Mouse (Mus musculus) adrenal gland, adult 8-10 months (tissue): ENCODE results near the gene Tigar. TPM values are rescaled to one million over a fixed set of nuclear protein-coding genes. Genes with fewer than 3 reads are reported as not detected.

Experiments used
- DNase-seq: peaks from one replicate; pipeline ENCODE4 v3.0.0; 2022
- total RNA-seq, 4 experiments: library from RNA; stranded (reverse); gene quantifications; 2 replicates each; pipeline ENCODE4 v1.2.4; 2022

Tigar gene
- total RNA-seq = 10 to 100 TPM; 17.6 to 25.7 (median 22.0) TPM

DNA sequence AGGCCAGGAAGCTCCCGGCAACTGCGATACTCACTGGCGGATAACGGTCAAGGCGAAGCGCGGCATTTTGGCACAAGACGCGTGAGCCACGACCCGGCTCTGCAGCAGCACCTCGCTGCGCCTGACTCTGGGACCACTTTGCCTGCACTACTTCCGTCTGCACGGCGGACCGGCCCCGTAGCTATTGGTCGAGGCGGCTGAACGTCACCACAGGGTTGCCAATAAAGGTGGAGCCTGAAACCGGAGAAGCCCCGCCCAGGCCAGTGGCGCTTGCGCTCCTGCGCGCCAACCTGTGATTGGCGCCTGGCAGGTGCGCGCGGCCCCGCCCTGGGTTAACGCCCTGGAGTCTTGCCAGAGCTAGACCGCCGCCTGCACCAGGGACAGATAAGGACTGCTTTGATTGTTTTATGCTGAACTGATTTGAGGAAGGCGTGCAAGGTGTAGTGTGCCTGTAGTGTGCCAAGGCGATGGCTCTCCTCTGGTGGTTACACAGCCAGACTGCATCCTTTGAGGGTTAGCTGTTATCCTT lies at the start of gene Tigar:
Tigar (minus strand) TSS at position 156 of the 529 bp plus-strand sequence.
- DNase-seq = peak; percentile 94

DNA sequence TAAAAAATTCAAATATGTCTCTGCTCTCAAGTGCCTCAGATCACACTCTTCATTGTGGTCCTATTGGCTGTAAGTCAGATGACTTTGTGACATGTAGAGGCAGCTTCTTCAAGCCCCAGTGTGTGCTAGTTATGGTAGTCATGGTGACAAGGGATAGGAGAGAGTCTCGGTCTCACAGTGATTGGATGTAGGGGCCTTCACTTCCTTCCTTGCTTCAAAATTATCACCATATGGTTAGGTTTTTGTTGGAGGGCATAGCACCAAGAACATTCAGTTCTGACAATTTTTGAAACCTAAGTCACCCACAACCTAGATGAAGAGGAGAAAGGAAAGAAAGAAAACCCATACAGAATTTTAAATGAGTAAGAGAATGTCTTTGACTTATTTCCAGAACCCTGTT lies 48.0 kb upstream of the Tigar start:
- no peak for DNase-seq

DNA sequence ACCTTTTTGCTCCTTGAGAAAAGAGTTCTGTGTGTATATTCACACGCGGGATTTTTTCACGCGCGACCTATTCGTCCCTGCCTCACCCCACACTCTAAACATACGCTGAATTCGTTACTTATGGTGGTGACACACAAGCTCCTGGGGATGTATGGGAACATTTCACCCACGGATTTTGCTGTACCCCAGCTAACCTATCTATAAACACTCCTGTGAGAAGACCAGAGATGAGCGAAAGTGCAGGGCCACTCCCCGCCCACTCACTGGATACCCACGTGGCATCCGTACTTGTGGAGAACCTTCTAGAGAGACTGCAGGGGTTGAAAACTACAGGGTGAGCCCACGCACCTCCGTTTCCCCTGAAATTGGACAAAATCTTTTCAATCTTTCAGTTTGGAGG lies 46.1 kb upstream of the Tigar start:
- peak; percentile 54 for DNase-seq

DNA sequence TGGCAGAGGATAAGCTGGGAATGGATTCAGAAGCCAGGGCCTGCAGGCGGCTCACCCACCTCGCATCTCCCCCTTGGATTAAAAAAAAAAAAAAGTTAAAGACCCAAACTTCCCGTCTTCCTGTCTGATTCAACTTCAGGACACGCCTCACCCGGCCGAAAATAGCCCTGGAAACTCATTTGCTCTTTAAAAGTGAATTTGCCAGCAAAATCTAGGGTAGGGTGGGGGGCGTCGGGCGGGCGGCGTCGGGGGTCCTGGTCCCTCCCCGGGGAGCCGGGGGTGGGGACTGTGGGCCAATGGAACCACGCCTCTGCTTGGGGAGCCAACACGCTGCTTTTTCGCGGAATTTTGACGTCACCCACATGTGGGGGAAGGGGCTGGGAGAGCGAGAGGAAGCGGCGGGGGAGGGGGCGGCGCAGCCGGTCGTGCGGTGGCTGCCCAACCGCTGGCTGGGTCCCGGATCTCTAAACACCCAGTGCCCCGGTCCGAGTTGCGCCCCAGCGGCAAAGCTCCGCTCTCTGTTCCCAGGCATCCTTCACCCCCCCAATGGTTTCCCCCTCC lies 45.4 kb upstream of the Tigar start:
- peak; percentile 71 for DNase-seq

DNA sequence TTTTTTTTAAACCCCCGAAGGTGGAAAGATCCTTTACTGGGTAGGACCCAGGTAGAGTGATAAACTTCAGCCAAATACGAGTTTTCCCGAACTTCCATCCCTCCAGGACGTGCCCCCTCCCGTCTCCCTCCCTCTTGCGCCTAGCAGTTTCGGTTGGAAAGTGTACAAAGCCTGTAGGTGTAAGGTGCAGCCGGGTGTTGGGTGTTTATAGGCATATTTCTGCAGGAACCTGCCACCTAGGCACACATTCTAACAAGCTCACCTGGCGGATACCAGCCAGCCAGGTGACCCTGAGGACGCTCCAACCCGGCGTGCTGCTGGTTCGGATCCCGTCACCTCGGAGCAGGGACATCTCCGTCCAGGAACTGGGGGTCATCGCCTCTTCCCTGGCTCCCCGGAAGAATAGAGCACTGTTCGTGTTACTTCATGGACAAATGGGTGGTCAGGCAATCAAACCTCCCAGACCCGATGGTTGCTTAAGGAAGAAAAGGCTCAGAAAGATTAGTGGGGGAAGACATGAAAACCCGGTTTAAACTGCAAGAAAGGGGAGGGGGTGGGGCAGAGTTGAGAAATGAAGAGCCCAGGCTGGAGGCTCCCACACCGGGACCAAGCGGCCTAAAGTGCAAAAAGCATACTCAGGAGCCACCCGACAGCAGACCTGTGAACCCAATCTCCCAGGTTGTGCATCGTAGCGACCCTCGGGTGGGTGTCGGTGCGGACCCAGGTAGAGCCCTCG lies 44.8 kb upstream of the Tigar start:
- peak; percentile 33 for DNase-seq

DNA sequence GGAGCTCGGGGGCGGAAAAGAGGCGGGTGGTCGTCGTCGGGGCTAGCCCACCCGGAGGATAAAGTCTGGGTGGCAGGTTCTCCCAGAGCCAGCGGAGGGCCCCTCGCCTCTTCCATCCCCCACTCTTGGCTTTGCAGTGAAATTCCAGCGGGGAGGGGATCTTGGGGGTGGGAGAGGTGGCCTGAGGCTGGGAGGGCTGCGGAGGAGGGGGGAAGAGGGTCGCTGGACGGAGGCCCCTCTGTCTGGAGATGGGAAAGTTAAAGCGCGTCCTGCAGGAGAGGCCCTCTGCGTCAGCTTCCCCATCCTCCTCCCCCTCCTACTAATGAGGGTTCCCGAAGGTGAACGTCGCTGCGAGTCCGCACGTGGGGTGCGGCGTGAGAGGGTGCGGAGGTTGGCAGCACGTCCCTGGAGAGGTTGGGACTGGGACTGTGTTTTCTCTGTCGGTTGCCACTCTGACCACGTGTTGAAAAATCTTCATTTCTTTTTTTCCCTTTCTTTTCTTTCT lies 44.0 kb upstream of the Tigar start:
- DNase-seq = peak; percentile 84

DNA sequence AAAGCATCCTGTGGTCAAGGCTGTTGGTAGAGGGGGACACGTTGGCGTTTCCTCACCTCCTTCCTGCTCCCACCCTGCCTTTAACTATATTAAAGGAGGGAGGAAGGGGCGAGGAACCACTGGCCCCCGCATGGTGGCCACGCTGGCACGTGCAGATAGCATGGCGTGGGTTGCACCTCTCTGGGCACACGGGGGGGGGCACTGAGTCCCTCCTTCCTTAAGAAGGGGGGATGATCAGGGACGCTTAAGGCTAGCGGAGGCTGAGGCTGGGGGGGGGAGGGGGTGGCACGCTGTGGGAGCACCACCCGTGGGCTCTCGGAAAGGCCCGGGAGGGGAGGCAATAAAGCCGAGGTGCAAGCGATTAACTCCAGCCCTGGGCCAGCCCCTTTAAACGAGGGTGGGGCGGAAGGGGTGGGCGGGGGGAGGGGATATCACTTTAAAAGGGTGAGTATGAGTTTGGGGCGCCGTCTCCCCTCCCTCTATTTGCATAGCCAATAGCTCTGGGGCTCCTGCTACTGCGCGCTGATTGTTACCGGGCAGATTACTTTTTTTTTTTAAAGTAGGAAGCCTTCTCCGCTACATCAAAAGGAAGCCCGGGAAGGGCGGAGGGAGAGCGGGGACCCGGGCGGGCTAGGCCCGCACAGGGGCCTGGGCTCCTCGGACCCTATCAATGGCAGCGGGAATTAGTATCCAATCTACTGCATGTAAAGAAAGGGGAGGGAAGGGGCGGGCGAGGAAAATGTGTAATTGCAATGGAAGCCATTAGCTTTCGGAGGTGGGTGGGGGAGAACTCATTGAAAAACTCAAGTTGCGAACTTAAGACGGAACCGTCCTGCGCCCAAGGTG lies 43.0 kb upstream of the Tigar start, which contains the start of gene Ccnd2:
Ccnd2 (minus strand) TSS at position 88 of the 846 bp plus-strand sequence.
- peak; percentile 87 for DNase-seq

DNA sequence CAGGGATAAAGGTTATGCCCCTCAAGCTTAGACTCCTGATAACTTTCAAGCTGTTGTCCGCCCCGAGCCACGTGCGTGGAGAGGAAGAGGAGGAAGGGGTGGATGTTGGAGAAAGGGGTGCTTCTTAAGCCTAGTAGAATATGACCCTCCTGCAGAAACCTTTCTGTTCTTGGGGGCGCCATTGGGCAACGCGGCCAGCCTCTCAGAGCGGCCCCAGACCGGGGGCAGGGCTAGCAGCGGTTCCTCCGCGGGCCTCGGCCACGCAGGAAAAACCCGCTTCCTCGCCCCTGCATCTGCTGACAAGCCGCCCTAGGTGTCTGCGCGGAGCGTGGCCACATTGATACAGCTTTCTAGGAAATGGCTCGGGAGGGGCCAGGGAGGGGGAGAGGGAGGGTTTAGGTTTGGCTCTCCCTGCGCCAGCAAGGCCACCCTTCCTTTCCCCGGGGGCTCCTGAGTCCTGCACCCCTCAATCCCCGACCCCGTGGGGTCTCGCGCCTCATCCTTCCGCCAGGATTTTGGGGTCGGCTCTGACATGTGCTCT lies 42.3 kb upstream of the Tigar start:
- peak; percentile 66 for DNase-seq

DNA sequence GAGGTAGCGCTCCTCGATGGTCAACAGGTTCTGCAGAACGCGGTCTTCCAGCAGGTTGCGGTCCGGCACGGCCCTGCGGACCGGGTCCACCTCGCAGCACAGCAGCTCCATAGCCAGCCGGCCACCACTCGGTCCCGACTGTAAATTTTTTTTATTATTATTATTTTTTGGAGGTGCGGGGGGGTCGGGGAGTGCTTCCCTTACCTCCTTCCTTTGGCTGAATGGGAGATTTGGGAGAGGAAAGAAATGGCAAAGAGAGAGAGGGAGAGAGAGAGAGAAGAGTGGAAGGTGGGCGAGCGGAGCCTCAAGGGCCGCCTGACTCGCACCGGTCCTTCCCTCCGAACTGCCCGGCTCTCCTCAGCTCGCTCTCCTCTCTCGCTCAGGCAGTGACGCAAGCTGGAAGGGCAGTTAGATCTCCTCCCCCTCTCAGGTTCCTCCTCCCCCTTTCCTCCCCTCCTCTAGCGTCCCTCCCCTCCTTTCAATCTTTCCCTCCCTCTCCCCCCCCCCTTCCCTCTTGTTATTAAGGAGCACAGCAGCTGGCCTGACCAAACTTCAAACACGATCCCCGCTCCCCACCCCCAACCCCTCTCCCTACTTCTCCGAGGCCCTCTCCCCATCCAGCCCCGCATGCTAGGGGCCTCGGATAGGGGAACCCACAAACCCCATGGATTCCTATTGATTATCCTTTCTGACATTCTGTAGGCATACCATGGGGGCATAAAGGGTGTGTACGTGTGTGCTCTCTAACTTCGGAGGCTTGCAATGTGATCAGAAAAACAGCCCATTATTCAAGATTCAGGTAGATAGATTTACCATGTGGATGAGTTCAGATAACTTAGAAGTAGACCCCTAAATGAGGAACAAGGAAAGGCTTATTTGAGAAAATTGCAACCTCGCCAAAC lies 41.6 kb upstream of the Tigar start:
- peak; percentile 86 for DNase-seq

DNA sequence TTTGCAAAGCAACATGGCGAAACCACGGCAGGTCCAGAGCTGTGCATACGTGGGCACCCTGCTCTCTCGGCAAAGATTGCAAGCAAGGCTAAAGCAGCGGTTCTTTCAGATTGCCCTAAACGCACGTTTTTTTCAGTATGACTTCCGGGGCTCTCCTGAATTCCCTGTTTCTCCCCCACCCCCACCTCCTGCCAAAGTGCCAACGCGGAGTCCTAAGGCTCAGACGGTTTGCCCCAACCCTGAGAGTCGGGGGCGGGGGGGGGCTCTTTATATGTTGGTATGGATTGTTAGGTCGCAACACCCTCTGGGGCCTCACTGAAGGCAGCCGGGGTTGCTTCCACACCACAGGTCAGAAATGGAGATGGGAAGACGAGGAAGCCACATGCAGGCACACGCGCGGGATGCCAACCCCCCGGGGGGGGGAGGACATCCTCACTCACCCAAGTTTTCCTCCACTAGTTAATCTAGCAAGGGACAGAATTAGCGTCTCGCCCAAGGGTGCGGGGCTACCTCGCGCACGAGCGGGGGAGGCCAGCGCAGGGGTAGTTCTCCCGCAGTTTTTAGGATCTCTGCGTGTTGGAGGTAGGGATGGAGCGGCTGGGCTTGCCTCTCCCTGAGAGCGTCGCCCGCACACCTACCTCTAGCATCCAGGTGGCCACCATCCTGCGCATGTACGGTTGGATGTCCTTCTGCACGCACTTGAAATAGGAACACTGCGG lies 40.7 kb upstream of the Tigar start:
- DNase-seq = peak; percentile 53

DNA sequence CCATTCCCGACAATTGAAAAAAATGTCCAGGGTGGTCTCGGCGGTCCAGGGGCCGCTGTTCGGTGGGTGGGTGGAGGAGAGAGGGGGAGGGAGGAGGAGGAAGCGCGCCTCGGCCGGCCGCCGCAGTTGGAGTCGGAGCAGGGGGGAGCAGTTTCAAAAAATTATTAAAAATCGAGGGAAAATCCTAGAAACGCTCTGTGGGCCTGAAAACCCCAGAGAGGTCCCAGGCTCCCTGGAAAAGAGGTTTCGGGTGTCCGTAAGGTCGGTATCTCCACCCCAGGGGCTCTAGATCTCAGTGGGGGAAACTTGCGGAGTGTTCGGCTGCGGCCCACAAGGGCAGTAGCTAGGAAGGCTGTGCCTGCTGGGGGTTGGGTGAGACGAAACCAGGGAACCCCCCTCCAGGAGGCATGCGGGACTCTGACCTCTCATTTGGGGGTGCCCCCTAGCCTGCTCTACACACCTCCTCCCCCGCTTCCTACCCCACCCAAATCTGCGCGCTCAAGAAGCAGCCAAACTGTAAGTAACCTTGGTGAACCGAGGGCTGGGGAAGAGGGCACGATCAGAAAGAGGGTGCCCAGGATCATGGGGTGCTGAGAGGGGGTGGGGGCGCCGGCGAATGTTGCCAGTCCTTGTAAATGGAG lies 40.1 kb upstream of the Tigar start:
- DNase-seq = peak; percentile 45

DNA sequence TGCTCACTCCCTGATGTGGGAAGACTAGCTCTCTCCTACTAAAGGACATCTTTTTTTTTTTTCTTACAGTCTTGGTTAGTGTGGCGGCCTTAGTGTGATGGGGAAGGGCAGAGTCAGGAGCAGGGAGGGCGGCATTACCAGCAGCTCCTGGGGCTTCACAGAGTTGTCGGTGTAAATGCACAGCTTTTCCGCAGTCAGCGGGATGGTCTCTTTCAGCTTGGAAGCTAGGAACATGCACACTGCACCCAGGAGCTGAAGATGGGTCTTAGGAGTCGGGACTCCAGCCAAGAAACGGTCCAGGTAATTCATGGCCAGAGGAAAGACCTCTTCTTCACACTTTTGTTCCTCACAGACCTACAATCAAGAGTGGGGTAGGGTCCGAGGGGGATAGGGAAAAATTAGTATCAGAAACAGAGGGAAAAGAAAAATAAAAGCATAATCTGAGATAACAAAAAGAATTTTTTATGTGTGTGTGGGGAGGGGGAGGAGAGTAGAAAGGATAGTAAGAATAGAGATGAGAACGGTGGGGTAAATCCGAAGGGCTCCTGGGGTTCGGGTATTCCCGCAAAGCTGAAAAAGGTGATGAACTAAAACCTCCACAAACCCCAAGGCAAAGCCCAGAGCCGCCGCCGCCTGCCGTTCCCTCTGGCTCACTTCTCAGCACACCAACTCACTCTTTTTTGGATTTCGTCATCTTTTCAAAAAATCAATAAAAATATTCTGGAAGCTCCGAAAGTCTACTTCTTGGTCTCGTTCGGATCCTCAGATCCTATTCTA lies 39.4 kb upstream of the Tigar start:
- DNase-seq = no peak

DNA sequence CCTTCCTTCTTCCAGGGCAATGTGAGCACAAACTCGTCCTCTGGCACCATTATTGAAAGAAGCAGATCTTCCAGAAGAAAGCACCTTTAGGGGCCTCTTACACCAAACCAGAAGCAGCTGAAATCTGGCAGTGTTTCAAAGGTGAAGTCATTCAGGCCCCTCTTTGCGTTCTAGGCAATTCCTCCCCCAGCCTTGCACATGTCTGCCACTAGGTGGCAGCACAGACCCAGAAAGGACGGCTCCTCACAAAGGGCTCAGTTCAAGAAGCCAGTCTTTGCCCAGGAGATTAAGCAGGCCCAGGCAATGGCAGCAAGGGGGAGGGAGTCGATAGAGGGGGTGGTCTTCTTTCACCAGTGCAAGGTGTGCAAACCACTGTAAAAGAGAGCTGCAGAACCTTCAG lies 38.3 kb upstream of the Tigar start:
- DNase-seq = peak; percentile 86

DNA sequence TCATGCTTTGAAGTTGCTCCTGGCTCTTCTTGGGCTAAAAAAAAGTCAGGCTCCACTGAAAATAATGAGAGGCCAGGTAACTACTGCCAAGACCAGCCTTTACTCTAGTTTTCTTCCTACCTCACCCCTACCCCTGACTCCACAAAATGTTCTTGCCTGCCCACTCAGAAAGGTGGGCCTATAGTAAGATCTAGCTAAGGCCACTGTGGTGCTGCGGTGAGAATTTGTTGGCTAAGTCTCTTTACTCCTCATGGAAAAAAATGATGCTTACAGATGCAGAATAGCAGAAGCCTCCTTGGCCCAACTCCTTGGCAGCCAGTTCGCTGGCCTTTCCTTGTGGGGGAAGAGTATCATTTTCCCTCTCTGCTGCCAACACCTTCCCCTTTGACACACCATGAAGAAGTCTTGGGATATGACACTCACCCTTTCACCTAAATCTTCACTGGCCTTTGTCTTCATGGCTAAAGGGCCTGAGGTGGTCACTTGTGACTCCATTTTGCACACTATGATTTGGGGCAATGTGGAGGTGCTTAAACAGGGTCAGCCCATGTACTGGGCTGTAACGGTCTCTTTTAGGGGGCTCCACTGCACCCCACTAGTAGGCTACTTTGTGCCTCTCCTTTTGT lies 37.1 kb upstream of the Tigar start:
- no peak for DNase-seq

DNA sequence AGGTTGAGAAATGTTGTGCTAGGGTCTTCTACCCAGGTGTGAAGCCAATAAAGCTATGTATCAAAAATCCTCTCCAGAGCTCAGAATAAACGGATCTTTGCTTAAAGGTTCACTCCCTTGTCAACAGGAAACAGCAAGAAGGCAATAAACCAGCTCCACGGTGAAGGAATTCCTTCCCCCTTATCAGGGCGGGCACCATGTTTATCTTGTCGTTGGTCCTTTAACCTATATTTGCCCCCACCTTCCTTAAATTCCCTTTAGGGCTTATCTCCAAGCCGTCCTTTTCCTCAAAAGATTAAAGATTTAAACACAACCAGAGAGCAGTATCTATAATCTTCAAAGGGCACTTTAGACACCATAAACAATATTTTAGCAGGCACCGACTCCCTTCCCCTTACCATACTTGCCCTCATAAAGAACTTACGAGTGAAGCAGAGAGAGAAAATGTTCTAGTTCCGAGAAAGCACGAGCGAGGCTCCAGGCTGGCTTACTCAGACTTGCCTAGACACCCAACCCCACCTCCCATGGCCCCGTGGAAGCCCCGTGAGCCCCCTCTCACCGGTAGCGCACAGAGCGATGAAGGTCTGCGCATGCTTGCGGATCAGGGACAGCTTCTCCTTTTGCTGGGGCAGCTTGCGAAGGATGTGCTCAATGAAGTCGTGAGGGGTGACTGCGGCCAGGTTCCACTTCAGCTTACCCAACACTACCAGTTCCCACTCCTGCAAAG lies 36.3 kb upstream of the Tigar start:
- DNase-seq = no peak

DNA sequence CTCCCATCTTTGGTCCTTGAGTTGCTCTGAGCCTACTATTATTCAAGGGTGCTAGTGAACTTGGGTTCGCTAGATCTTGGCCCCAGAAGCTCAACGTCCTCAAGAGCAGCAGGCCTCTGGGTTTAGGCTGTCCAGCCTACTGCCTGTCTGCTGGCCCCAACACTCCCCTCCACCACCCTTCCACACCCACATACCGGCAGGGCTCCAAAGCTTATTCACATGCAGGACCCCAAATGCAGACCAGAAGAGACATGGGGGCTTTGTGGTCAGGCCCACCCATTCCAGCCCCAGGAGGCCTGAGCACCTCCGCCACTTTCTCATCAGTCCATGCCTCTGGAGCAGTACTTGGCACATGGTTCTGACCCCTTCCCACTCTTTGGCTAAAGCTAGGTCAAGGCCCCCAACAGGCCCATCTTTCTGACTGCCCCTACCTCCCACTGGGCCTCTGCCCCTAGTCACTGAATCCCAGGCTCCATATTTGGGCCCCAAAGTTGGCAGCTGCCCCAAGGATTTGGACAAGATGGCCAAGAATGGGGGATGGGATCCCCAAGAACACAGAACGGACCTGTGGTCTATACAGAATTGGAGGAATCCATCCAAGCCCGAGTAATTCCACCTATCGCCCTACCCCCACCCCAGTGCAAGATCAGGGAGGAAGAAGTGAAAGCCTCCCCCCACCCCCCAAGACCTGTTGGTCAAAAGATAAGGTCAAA lies 34.4 kb upstream of the Tigar start:
- DNase-seq = no peak

DNA sequence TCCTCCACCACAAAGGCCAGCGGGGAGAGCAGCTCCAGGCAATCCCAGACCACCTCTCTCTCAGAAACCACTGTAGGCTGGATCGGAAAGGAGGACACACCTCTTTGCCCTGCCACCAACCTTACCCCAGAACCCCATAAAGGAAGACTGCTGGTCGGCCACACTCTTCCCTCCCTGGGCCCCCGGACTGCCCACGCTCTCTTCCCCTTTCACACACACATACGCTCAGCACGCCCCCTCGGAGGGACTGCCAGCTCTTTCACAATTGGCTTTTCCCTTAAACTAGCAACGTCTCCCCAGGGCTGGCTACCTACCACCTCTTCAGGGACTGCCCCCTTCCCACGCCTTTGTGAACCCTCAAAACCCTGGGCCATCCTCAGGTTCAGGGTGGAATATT lies 33.8 kb upstream of the Tigar start:
- no peak for DNase-seq
